Mouse (Mus musculus) MEL (cell line): ENCODE measurements around the gene Th. TPM values are rescaled to one million over a fixed set of nuclear protein-coding genes. Genes with fewer than 3 reads are reported as not detected.

Experiments used
- DNase-seq: peaks from one replicate; pipeline ENCODE4 v3.0.0; 2011; ENCODE audit warnings: low read depth, low spot score
- H3K27ac ChIP-seq: 2 replicates; pipeline ENCODE4 v1.5.1; 2012; ENCODE audit warnings: low read depth, mild to moderate bottlenecking, control low read depth, low read length, moderate library complexity; ENCODE audit not compliant: control insufficient read depth
- H3K27me3 ChIP-seq, 2 experiments: fragments of 150-350 bp in 1 of 2; sonication (generic) in 1 of 2; 2 replicates each; pipeline ENCODE4 v1.6.1; 2012; ENCODE audit warnings: low read length in 2 of 2, mild to moderate bottlenecking in 2 of 2, improper control_type of control experiment in 1 of 2, moderate library complexity in 1 of 2; ENCODE audit not compliant: insufficient read depth in 2 of 2, control insufficient read depth in 1 of 2
- H3K36me3 ChIP-seq, 2 experiments: 2 replicates each; pipeline ENCODE4 v1.6.1; 2012 to 2014; ENCODE audit warnings: low read length in 2 of 2, improper control_type of control experiment in 1 of 2, inconsistent platforms in 1 of 2, mild to moderate bottlenecking in 1 of 2; ENCODE audit not compliant: insufficient read depth in 2 of 2, control insufficient read depth in 1 of 2
- H3K4me1 ChIP-seq, 2 experiments: fragments of 150-350 bp in 1 of 2; sonication (generic) in 1 of 2; 2 replicates each; pipeline ENCODE4 v1.6.1; 2012; ENCODE audit warnings: low read length in 2 of 2, improper control_type of control experiment in 1 of 2, mild to moderate bottlenecking in 1 of 2; ENCODE audit not compliant: insufficient read depth in 2 of 2, control insufficient read depth in 1 of 2
- H3K4me3 ChIP-seq, 2 experiments: fragments of 150-350 bp in 1 of 2; sonication (generic) in 1 of 2; 2 replicates each; pipeline ENCODE4 v1.5.1; 2012; ENCODE audit warnings: low read depth in 2 of 2, low read length in 2 of 2, mild to moderate bottlenecking in 2 of 2, moderate library complexity in 2 of 2, control low read depth in 1 of 2, improper control_type of control experiment in 1 of 2; ENCODE audit not compliant: control insufficient read depth in 1 of 2, insufficient read depth in 1 of 2
- H3K79me2 ChIP-seq: 2 replicates; pipeline ENCODE4 v1.6.1; 2012; ENCODE audit warnings: mild to moderate bottlenecking, low read length, moderate library complexity; ENCODE audit not compliant: control insufficient read depth, poor library complexity, insufficient read depth
- H3K9ac ChIP-seq: 2 replicates; pipeline ENCODE4 v1.6.1; 2012; ENCODE audit warnings: low read depth, mild to moderate bottlenecking, control low read depth, low read length, moderate library complexity; ENCODE audit not compliant: control insufficient read depth, poor library complexity, severe bottlenecking
- H3K9me3 ChIP-seq: fragments of 150-350 bp; sonication (generic); replicated peaks from 2 replicates; pipeline ENCODE4 v1.6.1; 2012; ENCODE audit warnings: mild to moderate bottlenecking, low read length, improper control_type of control experiment, moderate library complexity; ENCODE audit not compliant: insufficient read depth
- BHLHE40 ChIP-seq: IDR thresholded peaks from 2 replicates; pipeline ENCODE4 v1.6.1; 2012; ENCODE audit warnings: low read depth, mild to moderate bottlenecking, inconsistent platforms, low read length, improper control_type of control experiment, borderline replicate concordance
- CHD1 ChIP-seq: IDR thresholded peaks from 2 replicates; pipeline ENCODE4 v1.6.1; 2012; ENCODE audit warnings: low read depth, mild to moderate bottlenecking, inconsistent platforms, low read length, improper control_type of control experiment
- CTCF ChIP-seq, 3 experiments: IDR thresholded peaks in 2 of 3; conservative IDR thresholded peaks in 1 of 3; 2 replicates each; pipeline ENCODE4 v1.5.1; 2011 to 2012; ENCODE audit warnings: low read length in 3 of 3, low read depth in 2 of 3, mild to moderate bottlenecking in 2 of 3, improper control_type of control experiment in 1 of 3, inconsistent platforms in 1 of 3, mixed read lengths in 1 of 3, moderate library complexity in 1 of 3; ENCODE audit not compliant: control insufficient read depth in 1 of 3, insufficient read depth in 1 of 3, poor library complexity in 1 of 3, severe bottlenecking in 1 of 3
- ETS1 ChIP-seq: IDR thresholded peaks from 2 replicates; pipeline ENCODE4 v1.6.1; 2012; ENCODE audit warnings: low read depth, mild to moderate bottlenecking, inconsistent platforms, low read length, improper control_type of control experiment, moderate library complexity
- NRF1 ChIP-seq: IDR thresholded peaks from 2 replicates; pipeline ENCODE4 v1.6.1; 2014; ENCODE audit warnings: low read depth, mild to moderate bottlenecking, inconsistent platforms, low read length, improper control_type of control experiment, moderate library complexity; ENCODE audit not compliant: poor library complexity, insufficient read depth, severe bottlenecking
- POLR2A ChIP-seq, 2 experiments: IDR thresholded peaks; 2 replicates each; pipeline ENCODE4 v1.6.1; 2011 to 2012; ENCODE audit warnings: low read length in 2 of 2, mild to moderate bottlenecking in 2 of 2, control low read depth in 1 of 2, improper control_type of control experiment in 1 of 2, low read depth in 1 of 2, moderate library complexity in 1 of 2; ENCODE audit not compliant: control insufficient read depth in 1 of 2, insufficient read depth in 1 of 2, poor library complexity in 1 of 2
- POLR2AphosphoS2 ChIP-seq: IDR thresholded peaks from 2 replicates; pipeline ENCODE4 v1.6.1; 2011; ENCODE audit warnings: low read length, improper control_type of control experiment
- RAD21 ChIP-seq: IDR thresholded peaks from 2 replicates; pipeline ENCODE4 v1.6.1; 2011; ENCODE audit warnings: mild to moderate bottlenecking, low read depth, low read length, improper control_type of control experiment
- RCOR1 ChIP-seq: IDR thresholded peaks from 2 replicates; pipeline ENCODE4 v1.6.1; 2012; ENCODE audit warnings: low read depth, mild to moderate bottlenecking, inconsistent platforms, low read length, improper control_type of control experiment
- SMC3 ChIP-seq: IDR thresholded peaks from 2 replicates; pipeline ENCODE4 v1.6.1; 2011; ENCODE audit warnings: low read depth, low read length, improper control_type of control experiment
- TAL1 ChIP-seq: IDR thresholded peaks from 2 replicates; pipeline ENCODE4 v1.6.1; 2012; ENCODE audit warnings: mild to moderate bottlenecking, inconsistent platforms, low read length, moderate library complexity, mixed read lengths
- TCF12 ChIP-seq: IDR thresholded peaks from 2 replicates; pipeline ENCODE4 v1.6.1; 2014; ENCODE audit warnings: low read depth, mild to moderate bottlenecking, inconsistent platforms, low read length, improper control_type of control experiment, moderate library complexity
- ZC3H11A ChIP-seq: IDR thresholded peaks from 2 replicates; pipeline ENCODE4 v1.6.1; 2012; ENCODE audit warnings: low read depth, mild to moderate bottlenecking, inconsistent platforms, low read length, improper control_type of control experiment
- ZNF384 ChIP-seq: IDR thresholded peaks from 2 replicates; pipeline ENCODE4 v1.6.1; 2012; ENCODE audit warnings: low read depth, mild to moderate bottlenecking, inconsistent platforms, low read length, improper control_type of control experiment
- polyA plus RNA-seq, 2 experiments: library from polyadenylated mRNA; stranded (reverse) in 1 of 2; unstranded in 1 of 2; fragments of >175 nt in 1 of 2; fragments of >200 nt in 1 of 2; gene quantifications; 2 replicates each; pipeline versions ENCODE4 v1.2.1 to v1.2.4; 2012; ENCODE audit warnings: low replicate concordance in 2 of 2, low read depth in 1 of 2; ENCODE audit not compliant: insufficient read length in 2 of 2, insufficient read depth in 1 of 2, missing spikeins in 1 of 2
- total RNA-seq: library from RNA; depleted of rRNA; stranded (reverse); fragments of 300-350 nt; gene quantifications from 2 replicates; pipeline ENCODE4 v1.2.3, GENCODE M21; 2012; rRNA removed

Th gene
- total and polyA plus RNA-seq, 3 experiments, result not detected

GRCm38 (mm10) chr7:142869419-142870163 lies 61.3 kb downstream of the Th start:
- no peaks in the 10 kb centered on the region for H3K79me2 ChIP-seq

GRCm38 (mm10) chr7:142850681-142851080 lies 80.2 kb downstream of the Th start:
- Histone ChIP-seq H3K9me3 (no peaks in the 10 kb centered on the region), H3K9ac (no peak overlapping the region), H3K79me2 (no peaks in the 10 kb centered on the region), H3K27ac (no peak overlapping the region), H3K4me3 (no peak overlapping the region), H3K36me3 (no peaks in the 10 kb centered on the region), H3K4me1 (no peaks in the 10 kb centered on the region), H3K27me3 (peaks cover under 1 to 1% of the 10 kb centered on the region in 2 experiments; a peak in 2 of 4 replicates)
- peak; percentile 59 for DNase-seq
- TF ChIP-seq RCOR1 (no peak), SMC3 (peak; percentile 77), CTCF (IDR thresholded peaks at IDR 0.05 in 2 of 3, conservative IDR thresholded peaks at IDR 0.05 in 1 of 3; ENCODE audit: control insufficient read depth in 1 of 3, insufficient read depth in 1 of 3, low read depth in 2 of 3, low read length in 3 of 3, poor library complexity in 1 of 3, severe bottlenecking in 1 of 3) (peak; percentile 52 to 79 (median 67)), ZC3H11A (peak; percentile 42), NRF1 (no peak), RAD21 (peak; percentile 64), ZNF384 (peak; percentile 97)

More at GRCm38 (mm10) chr7:142869419-142870163, 61.3 kb downstream of the Th start:
- TF ChIP-seq TCF12 (no peak), POLR2AphosphoS2 (no peak), ZC3H11A (no peak), CHD1 (no peak), TAL1 (no peak), ETS1 (no peak), BHLHE40 (no peak), POLR2A (IDR thresholded peaks at IDR 0.05; ENCODE audit: control insufficient read depth in 1 of 2, insufficient read depth in 1 of 2, low read depth in 1 of 2, low read length in 2 of 2, poor library complexity in 1 of 2) (no peak)
- no peak for DNase-seq
- no peaks in the 10 kb centered on the region for H3K36me3 ChIP-seq
- no peaks in the 10 kb centered on the region for H3K9me3 ChIP-seq
- no peaks in the 10 kb centered on the region for H3K4me1 ChIP-seq
- peaks cover 6 to 22% of the 10 kb centered on the region in 2 experiments for H3K27me3 ChIP-seq
- H3K27ac ChIP-seq, result no peak overlapping the region
- no peak overlapping the region for H3K9ac ChIP-seq
- no peak overlapping the region for H3K4me3 ChIP-seq

Other genes starting within 250 kb of the Th start
- gene Ins2, start 187.7 kb downstream of the Th start, total RNA-seq, result not detected in 2 replicates
- not detected for gene Ins2, start 187.7 kb downstream of the Th start, polyA plus RNA-seq
- gene Ascl2, start 38.1 kb upstream of the Th start, total RNA-seq, result not detected in 2 replicates
- gene Ascl2, start 38.1 kb upstream of the Th start, polyA plus RNA-seq, result not detected
- gene Tspan32, start 73.9 kb upstream of the Th start, total RNA-seq, result 159 and 205 TPM in 2 replicates
- gene Tspan32, start 73.9 kb upstream of the Th start, polyA plus RNA-seq, result 100 to 1,000 TPM in 1 of 2 experiments, 10 to 100 TPM in 1; 53.5 to 212 TPM
- gene Cd81, start 121.6 kb upstream of the Th start, total RNA-seq, result 86.8 and 105 TPM in 2 replicates
- 100 to 1,000 TPM in 1 of 2 experiments, not detected in 1; 133 TPM for gene Cd81, start 121.6 kb upstream of the Th start, polyA plus RNA-seq
- 63.9 and 76.9 TPM in 2 replicates for gene Tssc4, start 138.1 kb upstream of the Th start, total RNA-seq
- 10 to 100 TPM in 1 of 2 experiments, not detected in 1; 75.6 TPM for gene Tssc4, start 138.1 kb upstream of the Th start, polyA plus RNA-seq
- 1.5 and 1.7 TPM in 2 replicates for gene Trpm5, start 163.5 kb upstream of the Th start, total RNA-seq
- 1 to 10 TPM in 1 of 2 experiments, not detected in 1; 1.9 TPM for gene Trpm5, start 163.5 kb upstream of the Th start, polyA plus RNA-seq
- 0.85 and 0.96 TPM in 2 replicates for gene Kcnq1, start 175.2 kb upstream of the Th start, total RNA-seq
- gene Kcnq1, start 175.2 kb upstream of the Th start, polyA plus RNA-seq, result under 1 TPM in 1 of 2 experiments, not detected in 1; 0.63 TPM